Mouse (Mus musculus) stomach, embryonic 16.5 days (tissue): ENCODE measurements around the gene Tnfrsf25. TPM values are rescaled to one million over a fixed set of nuclear protein-coding genes. Genes with fewer than 3 reads are reported as not detected.

ENCODE experiments used
- ATAC-seq: fragments of 200-750 bp; cut with Nextera tagmentation; 2 replicates; pipeline ENCODE4 v1.8.0; 2017; ENCODE audit warnings: moderate number of reproducible peaks, moderate TSS enrichment; ENCODE audit not compliant: insufficient read depth, low FRiP score
- H3K27ac ChIP-seq: fragments of 300-500 bp; sonication (generic); 2 replicates; pipeline ENCODE4 v1.5.1; 2014; ENCODE audit warnings: low read length
- H3K27me3 ChIP-seq: fragments of 300-500 bp; sonication (generic); 2 replicates; pipeline ENCODE4 v1.6.1; 2014; ENCODE audit warnings: low read length, control low read depth, mixed read lengths; ENCODE audit not compliant: control insufficient read depth, insufficient read depth
- H3K36me3 ChIP-seq: fragments of 300-500 bp; sonication (generic); 2 replicates; pipeline ENCODE4 v1.6.1; 2014; ENCODE audit warnings: low read length; ENCODE audit not compliant: control insufficient read depth, insufficient read depth
- H3K4me1 ChIP-seq: fragments of 300-500 bp; sonication (generic); 2 replicates; pipeline ENCODE4 v1.6.1; 2014; ENCODE audit warnings: low read length, control low read depth, mixed read lengths; ENCODE audit not compliant: control insufficient read depth, insufficient read depth
- H3K4me2 ChIP-seq: fragments of 300-500 bp; sonication (generic); 2 replicates; pipeline ENCODE4 v1.6.1; 2014; ENCODE audit warnings: low read depth, low read length, mixed read lengths
- H3K4me3 ChIP-seq: fragments of 300-500 bp; sonication (generic); replicated peaks from 2 replicates; pipeline ENCODE4 v1.5.1; 2014; ENCODE audit warnings: mild to moderate bottlenecking, low read length
- H3K9ac ChIP-seq: fragments of 300-500 bp; sonication (generic); 2 replicates; pipeline ENCODE4 v1.6.1; 2014; ENCODE audit warnings: low read length
- H3K9me3 ChIP-seq: fragments of 300-500 bp; sonication (generic); replicated peaks from 2 replicates; pipeline ENCODE4 v1.6.1; 2016; ENCODE audit warnings: low read length, control low read depth; ENCODE audit not compliant: control insufficient read depth
- WGBS: fragments of 180-500 bp; shearing (Covaris S2); extraction: QIAGEN DNeasy Blood & Tissue Kit; methylation state at CpG from one replicate; pipeline ENCODE4 v1.1.7; 2014; 5-methylcytosine and 5-hydroxymethylcytosine counted together
- polyA plus RNA-seq: library from polyadenylated mRNA; unstranded; fragments of >200 nt; fragmentation: Nextera tagmentation; extraction: Ambion mirVana; gene quantifications from 2 replicates; pipeline ENCODE4 v1.2.1, GENCODE M21; 2015

Gene Tnfrsf25
- polyA plus RNA-seq, 1 experiment from 2014 or later, result 2.1 TPM

GRCm38 (mm10) chr4:152140441-152140840, 24.7 kb downstream of the Tnfrsf25 start:
- 32% methylated on average over 6 of the region's 6 CpGs for WGBS
- Histone ChIP-seq H3K9ac (no peak overlapping the region), H3K27me3 (no peaks in the 10 kb centered on the region), H3K36me3 (no peaks in the 10 kb centered on the region), H3K27ac (no peak overlapping the region), H3K4me2 (no peak overlapping the region), H3K9me3 (no peaks in the 10 kb centered on the region), H3K4me1 (peaks cover 8% of the 10 kb centered on the region; the same call in 1 of the 2 replicates), H3K4me3 (no peak overlapping the region)
- ATAC-seq, result no peak

- H3K27ac ChIP-seq, result no peak overlapping the region
- H3K4me3 ChIP-seq, result no peak overlapping the region
- no peak overlapping the region for H3K4me2 ChIP-seq
- no peak for ATAC-seq
- no peak overlapping the region for H3K9ac ChIP-seq
- H3K4me1 ChIP-seq, result peaks cover 8% of the 10 kb centered on the region; the same call in 1 of the 2 replicates
- no peaks in the 10 kb centered on the region for H3K27me3 ChIP-seq
- no peaks in the 10 kb centered on the region for H3K36me3 ChIP-seq
- H3K9me3 ChIP-seq, result no peaks in the 10 kb centered on the region
- 73% methylated on average over 8 of the region's 8 CpGs for WGBS
These were observed 25.9 kb downstream of the Tnfrsf25 start for GRCm38 (mm10) chr4:152141521-152142135.

- WGBS, result 22% methylated on average over 1 of the region's 1 CpGs
These were observed 27.9 kb downstream of the Tnfrsf25 start for GRCm38 (mm10) chr4:152143632-152144031.

DNA sequence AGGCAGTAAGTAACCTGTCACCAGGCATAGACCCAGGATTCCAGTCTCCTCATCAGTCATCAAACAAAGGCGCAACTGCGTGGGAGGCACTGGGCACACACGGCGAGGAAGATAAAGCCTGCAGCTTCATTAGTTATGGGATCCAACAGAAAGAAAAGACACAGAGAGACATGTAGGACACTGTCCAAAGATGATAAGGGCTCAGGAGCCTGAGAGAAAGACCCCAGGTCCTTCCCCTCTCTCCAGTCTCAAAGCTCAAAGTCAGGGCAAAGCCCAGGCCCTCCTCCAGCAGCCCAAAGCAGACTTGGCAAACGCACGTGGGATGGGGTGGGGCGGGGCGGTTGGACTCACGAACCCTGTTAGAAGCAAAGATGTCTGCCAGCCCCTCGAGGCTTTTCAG, 29.7 kb downstream of the Tnfrsf25 start:
- Histone ChIP-seq H3K9ac (no peak overlapping the region), H3K4me3 (no peak overlapping the region), H3K36me3 (no peaks in the 10 kb centered on the region), H3K27me3 (no peaks in the 10 kb centered on the region), H3K9me3 (no peaks in the 10 kb centered on the region), H3K4me2 (no peak overlapping the region), H3K27ac (no peak overlapping the region), H3K4me1 (no peaks in the 10 kb centered on the region)
- no peak for ATAC-seq
- 57% methylated on average over 10 of the region's 10 CpGs for WGBS

More at GRCm38 (mm10) chr4:152143632-152144031, 27.9 kb downstream of the Tnfrsf25 start:
- Histone ChIP-seq H3K27me3 (no peaks in the 10 kb centered on the region), H3K4me2 (no peak overlapping the region), H3K9ac (no peak overlapping the region), H3K4me3 (no peak overlapping the region), H3K4me1 (0 out of 2 replicates have a peak, but pooled peaks cover 4% of the 10 kb centered on the region), H3K9me3 (no peaks in the 10 kb centered on the region), H3K27ac (no peak overlapping the region), H3K36me3 (no peaks in the 10 kb centered on the region)
- no peak for ATAC-seq

DNA sequence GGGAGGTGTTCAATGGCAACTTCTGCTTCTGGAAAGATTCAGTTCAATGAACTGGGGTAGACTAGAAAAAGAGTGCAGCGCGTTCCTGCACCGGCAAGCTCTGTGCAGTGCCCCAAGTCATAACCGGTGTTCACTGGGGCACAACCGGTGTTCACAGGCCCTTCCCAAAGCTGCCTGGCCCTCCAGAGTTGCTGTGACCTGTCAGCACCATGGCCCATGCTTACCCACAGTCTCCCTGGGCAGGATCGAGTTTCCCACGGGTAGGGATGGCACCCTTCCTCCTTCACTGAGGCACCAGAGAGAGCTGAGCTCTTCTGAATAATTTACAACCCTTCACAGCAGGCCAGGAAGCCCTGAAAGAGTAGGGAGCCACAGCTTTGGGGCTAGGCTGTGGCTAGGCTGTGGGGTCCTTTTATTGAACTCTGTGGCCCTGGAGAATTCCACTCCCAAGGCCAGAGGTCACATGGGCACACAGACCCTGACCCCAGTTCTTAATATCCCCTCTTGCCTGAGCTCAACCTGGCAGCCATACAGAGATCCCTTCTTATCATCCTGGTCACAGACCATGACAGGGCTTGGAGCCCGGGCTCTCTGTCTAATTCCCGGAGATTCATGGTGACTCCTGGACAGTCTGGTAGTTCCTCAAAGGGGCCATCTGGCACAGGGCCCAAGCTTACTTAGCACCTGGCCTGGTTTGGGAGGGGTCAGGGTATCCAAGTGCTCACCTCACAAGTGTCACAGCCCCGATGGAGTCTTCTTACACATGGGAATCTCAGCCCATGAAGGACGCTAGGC, 30.5 kb downstream of the Tnfrsf25 start:
- H3K9ac ChIP-seq, result no peak overlapping the region
- no peak overlapping the region for H3K27ac ChIP-seq
- no peak overlapping the region for H3K4me3 ChIP-seq
- H3K4me2 ChIP-seq, result no peak overlapping the region
- no peaks in the 10 kb centered on the region for H3K9me3 ChIP-seq
- no peaks in the 10 kb centered on the region for H3K4me1 ChIP-seq
- 58% methylated on average over 11 of the region's 11 CpGs for WGBS
- H3K27me3 ChIP-seq, result peaks cover 4% of the 10 kb centered on the region
- ATAC-seq, result no peak
- no peaks in the 10 kb centered on the region for H3K36me3 ChIP-seq

DNA sequence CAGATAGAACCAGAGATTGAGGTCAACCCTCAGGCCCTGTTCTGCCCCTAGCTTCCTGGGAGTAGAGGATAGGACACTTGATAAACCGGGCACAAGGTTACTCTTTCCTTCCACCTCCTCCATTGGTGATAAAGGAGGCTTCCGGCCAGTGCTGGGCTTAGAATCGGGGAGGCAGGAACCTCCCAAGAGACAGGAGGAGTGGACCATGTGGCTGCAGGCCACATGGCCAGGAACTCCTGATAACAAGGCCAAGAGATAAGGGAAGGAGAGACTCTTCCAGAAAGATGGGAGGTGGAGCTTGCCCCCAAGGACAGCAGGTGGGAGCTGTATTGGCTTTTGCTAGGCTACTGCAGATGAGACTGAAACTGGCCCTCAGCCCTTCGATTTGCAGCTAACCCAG, 34.8 kb downstream of the Tnfrsf25 start:
- no peak overlapping the region for H3K9ac ChIP-seq
- 60% methylated on average over 4 of the region's 4 CpGs for WGBS
- H3K4me1 ChIP-seq, result peaks cover 11% of the 10 kb centered on the region
- no peak overlapping the region for H3K4me2 ChIP-seq
- no peak overlapping the region for H3K27ac ChIP-seq
- H3K9me3 ChIP-seq, result no peaks in the 10 kb centered on the region
- H3K4me3 ChIP-seq, result no peak overlapping the region
- no peak for ATAC-seq
- H3K27me3 ChIP-seq, result peaks cover 21% of the 10 kb centered on the region
- no peaks in the 10 kb centered on the region for H3K36me3 ChIP-seq

GRCm38 (mm10) chr4:152151451-152151965, 35.8 kb downstream of the Tnfrsf25 start:
- Histone ChIP-seq H3K4me1 (peaks cover 11% of the 10 kb centered on the region), H3K27me3 (peaks cover 21% of the 10 kb centered on the region), H3K9me3 (no peaks in the 10 kb centered on the region), H3K36me3 (no peaks in the 10 kb centered on the region), H3K4me2 (peak overlapping the region; percentile 64), H3K4me3 (peak overlapping the region; percentile 50), H3K27ac (no peak overlapping the region), H3K9ac (peak overlapping the region; percentile 62; the same call in 1 of the 2 replicates)
- WGBS, result 28% methylated on average over 7 of the region's 7 CpGs
- ATAC-seq, result no peak

DNA sequence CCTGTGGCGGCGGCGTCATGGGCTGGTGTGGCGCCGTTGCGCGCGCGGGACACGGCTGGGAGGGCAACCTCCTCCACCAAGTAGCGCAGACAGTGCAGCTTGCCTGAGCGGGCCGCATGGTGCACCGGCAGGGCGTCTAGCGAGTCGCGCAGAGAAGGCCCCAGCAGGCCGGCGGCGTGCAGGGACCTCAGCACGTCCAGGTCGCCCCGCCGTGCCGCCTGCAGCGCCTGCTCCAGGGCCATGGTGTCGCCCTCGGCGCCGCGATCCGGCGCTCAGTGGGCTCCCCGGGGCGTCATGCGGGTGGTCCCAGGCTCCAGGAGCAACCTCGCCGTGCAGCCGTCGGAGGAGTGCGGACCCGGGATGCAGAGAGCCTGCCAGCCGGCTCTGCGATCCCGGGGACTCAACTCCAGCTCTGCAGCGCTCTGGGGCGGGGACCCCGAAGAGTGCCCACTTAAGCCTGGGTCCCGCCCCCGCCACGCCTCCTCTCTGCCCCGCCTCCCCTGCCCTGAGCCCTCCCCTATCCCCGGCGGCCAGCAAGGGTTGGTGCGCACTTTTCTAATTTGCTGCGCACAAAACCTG, 36.3 kb downstream of the Tnfrsf25 start, which contains the start of gene Espn:
Espn (minus strand) TSS at position 406 of the 579 bp plus-strand sequence.
- Histone ChIP-seq H3K9me3 (no peaks in the 10 kb centered on the region), H3K4me1 (peaks cover 11% of the 10 kb centered on the region), H3K27ac (no peak within 1 kb of the TSS), H3K27me3 (peaks cover 22% of the 10 kb centered on the region), H3K36me3 (no peaks in the 10 kb centered on the region), H3K9ac (peak within 1 kb of the TSS; percentile 62), H3K4me2 (peak within 1 kb of the TSS; percentile 64), H3K4me3 (peak within 1 kb of the TSS; percentile 50)
- 1% methylated on average over 57 of the region's 57 CpGs for WGBS
- ATAC-seq, result peak; percentile 70; the same call in 1 of the 2 replicates
